Mouse (Mus musculus) stomach, postnatal 0 days (tissue): ENCODE measurements around the gene Nqo2. TPM values are rescaled to one million over a fixed set of nuclear protein-coding genes. Genes with fewer than 3 reads are reported as not detected.

Source experiments
- ATAC-seq: fragments of 200-750 bp; cut with Nextera tagmentation; 2 replicates; pipeline ENCODE4 v1.8.0; 2017; ENCODE audit not compliant: low FRiP score, low TSS enrichment
- DNase-seq: peaks from one replicate; pipeline ENCODE4 v3.0.0-alpha.2; 2016; ENCODE audit warnings: low spot score
- H3K27ac ChIP-seq: fragments of 300-500 bp; sonication (generic); replicated peaks from 2 replicates; pipeline ENCODE4 v1.5.1; 2014; ENCODE audit warnings: mild to moderate bottlenecking, control low read depth
- H3K27me3 ChIP-seq: fragments of 300-500 bp; sonication (generic); 2 replicates; pipeline ENCODE4 v1.6.1; 2014; ENCODE audit warnings: low read length; ENCODE audit not compliant: control insufficient read depth, insufficient read depth
- H3K36me3 ChIP-seq: fragments of 300-500 bp; sonication (generic); 2 replicates; pipeline ENCODE4 v1.6.1; 2014; ENCODE audit warnings: low read length, mixed read lengths; ENCODE audit not compliant: control insufficient read depth, insufficient read depth
- H3K4me1 ChIP-seq: fragments of 300-500 bp; sonication (generic); replicated peaks from 2 replicates; pipeline ENCODE4 v1.6.1; 2014; ENCODE audit warnings: antibody characterized with exemption; ENCODE audit not compliant: control insufficient read depth, insufficient read depth
- H3K4me2 ChIP-seq: fragments of 300-500 bp; sonication (generic); replicated peaks from 2 replicates; pipeline ENCODE4 v1.6.1; 2014; ENCODE audit warnings: low read depth, mild to moderate bottlenecking, control low read depth, moderate library complexity
- H3K4me3 ChIP-seq: fragments of 300-500 bp; sonication (generic); 2 replicates; pipeline ENCODE4 v1.5.1; 2014; ENCODE audit warnings: low read depth, low read length, control low read depth
- H3K9ac ChIP-seq: fragments of 300-500 bp; sonication (generic); 2 replicates; pipeline ENCODE4 v1.6.1; 2014; ENCODE audit warnings: mild to moderate bottlenecking, low read length, control low read depth, mixed read lengths
- H3K9me3 ChIP-seq: fragments of 300-500 bp; sonication (generic); 2 replicates; pipeline ENCODE4 v1.6.1; 2016; ENCODE audit warnings: low read length; ENCODE audit not compliant: control insufficient read depth
- CTCF ChIP-seq: IDR thresholded peaks from 2 replicates; pipeline ENCODE4 v1.5.1; 2016; ENCODE audit warnings: antibody characterized with exemption, low read depth, mild to moderate bottlenecking, moderate library complexity
- EP300 ChIP-seq: optimal IDR thresholded peaks from 2 replicates; pipeline ENCODE3; 2016; ENCODE audit warnings: antibody characterized with exemption
- WGBS: fragments of 180-500 bp; shearing (Covaris S2); extraction: QIAGEN DNeasy Blood & Tissue Kit; methylation state at CpG from one replicate; pipeline ENCODE4 v1.1.7; 2014; 5-methylcytosine and 5-hydroxymethylcytosine counted together
- polyA plus RNA-seq: library from polyadenylated mRNA; unstranded; fragments of >200 nt; fragmentation: Nextera tagmentation; extraction: Ambion mirVana; gene quantifications from 2 replicates; pipeline ENCODE4 v1.2.1, GENCODE M21; 2015

Nqo2 gene
- polyA plus RNA-seq, 1 experiment from 2014 or later: 13.9 TPM

DNA sequence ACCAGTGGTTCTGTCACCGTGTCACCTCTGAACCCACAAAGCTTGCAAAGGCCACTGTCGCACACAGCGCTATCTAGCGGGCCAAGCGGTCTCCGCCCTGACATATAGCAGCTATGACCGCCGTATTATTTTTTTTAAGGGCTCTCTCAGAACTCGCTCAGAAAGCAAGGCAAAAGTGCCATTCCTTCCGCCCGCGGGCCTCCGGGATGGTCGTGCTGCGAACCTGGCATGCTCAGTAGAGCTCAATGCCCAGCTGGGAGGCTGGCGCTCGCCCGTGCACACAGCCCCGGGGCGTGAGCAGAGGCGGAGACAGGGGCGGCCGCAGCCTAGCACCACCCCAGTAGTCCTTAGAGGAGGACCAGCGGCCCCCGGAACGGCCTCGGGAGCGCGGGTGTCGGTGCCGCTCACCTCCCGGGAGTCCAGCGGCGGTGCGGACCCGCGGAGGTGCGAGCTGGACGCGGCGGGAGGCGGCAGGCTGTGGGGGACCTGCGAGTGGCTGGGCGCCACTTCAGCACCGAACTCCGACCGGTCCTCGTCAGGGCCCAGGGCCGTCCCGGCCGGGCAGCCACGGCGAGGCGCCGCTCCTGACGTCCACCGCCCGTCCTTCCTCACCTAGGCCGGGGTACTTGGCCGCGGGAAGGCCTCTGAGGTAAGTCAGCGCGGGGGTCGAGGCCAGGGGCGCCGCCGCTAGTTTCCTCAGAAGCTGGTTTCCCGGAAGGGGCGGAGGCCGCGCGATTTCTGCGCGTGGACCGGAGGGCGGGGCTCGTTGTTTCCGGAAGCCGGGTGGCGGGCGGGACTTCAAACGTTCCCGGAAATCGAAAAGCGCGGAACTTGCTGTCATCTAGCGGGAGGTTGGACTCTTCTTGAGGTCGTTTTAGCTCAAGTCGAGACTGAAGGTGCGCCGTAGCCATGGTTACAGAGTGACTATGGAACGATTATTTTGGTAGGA lies 37.8 kb downstream of the Nqo2 start, which contains the start of the genes Ripk1 and Serpinb6a:
Gene Ripk1, plus strand, starts transcription at position 306 of the 949 bp plus-strand sequence.
Gene Serpinb6a, minus strand, starts transcription at position 737 of the 949 bp plus-strand sequence.
- DNase-seq (peak; percentile 94), ATAC-seq (peak; percentile 99)
- TF ChIP-seq CTCF (peak; percentile 67), EP300 (no peak)
- Histone ChIP-seq H3K9ac (peak within 1 kb of the TSS; percentile 92), H3K9me3 (no peaks in the 10 kb centered on the region), H3K27ac (peak within 1 kb of the TSS; percentile 94), H3K36me3 (no peaks in the 10 kb centered on the region), H3K4me2 (peak within 1 kb of the TSS; percentile 82), H3K4me3 (peak within 1 kb of the TSS; percentile 94), H3K4me1 (no peaks in the 10 kb centered on the region), H3K27me3 (no peaks in the 10 kb centered on the region)
- under 1% methylated on average over 84 of the region's 92 CpGs for WGBS

DNA sequence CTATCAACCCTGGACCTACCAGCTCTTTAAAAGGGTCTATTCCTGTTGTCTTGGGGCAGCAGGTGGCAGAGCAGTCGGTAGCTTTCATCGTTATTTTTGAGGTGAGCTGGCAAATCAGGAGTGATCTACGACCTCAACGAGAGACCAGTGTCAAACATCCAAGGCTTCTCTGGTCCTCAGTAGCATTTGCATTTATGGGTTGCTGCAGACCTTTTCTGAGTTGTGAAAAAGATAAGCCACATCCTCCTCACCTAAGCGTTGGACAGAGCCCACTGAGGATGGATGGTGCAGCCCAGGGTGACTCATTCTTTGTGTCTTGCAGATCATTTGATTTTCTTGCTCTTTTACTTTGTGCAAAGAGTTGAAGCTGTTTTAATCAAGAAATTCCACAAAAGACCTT lies 38.6 kb downstream of the Nqo2 start:
- Histone ChIP-seq H3K4me2 (peak overlapping the region; percentile 82), H3K36me3 (no peaks in the 10 kb centered on the region)

DNA sequence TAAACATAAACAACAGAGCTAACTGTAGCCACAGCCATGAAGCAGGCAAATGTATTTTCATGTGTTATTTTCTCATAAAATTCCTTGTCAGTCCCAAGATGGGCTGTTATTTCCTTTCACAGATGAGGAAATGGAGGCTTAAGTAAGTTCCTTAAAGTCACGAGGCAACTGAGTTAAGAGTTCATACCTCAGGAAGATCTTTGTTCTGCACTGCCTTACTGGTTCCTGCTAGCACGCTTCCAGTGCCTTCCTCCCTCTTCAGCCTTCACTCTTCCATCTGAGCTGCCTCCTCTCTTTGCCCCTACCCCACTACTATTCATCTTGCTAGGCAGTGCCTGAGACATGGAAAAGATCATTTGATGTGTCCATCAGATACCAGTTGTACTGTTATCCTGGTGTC lies 42.7 kb downstream of the Nqo2 start:
- 60% methylated on average over 2 of the region's 2 CpGs for WGBS

More for the DNA sequence above, 38.6 kb downstream of the Nqo2 start:
- no peak for DNase-seq
- Histone ChIP-seq H3K9me3 (no peaks in the 10 kb centered on the region), H3K9ac (peak overlapping the region; percentile 92), H3K4me1 (no peaks in the 10 kb centered on the region), H3K27me3 (no peaks in the 10 kb centered on the region), H3K4me3 (peak overlapping the region; percentile 94), H3K27ac (no peak overlapping the region)
- TF ChIP-seq EP300 (no peak), CTCF (no peak)
- 8% methylated on average over 5 of the region's 5 CpGs for WGBS
- 0 out of 2 replicates have a peak, but pooled peaks have one; percentile 5 for ATAC-seq

DNA sequence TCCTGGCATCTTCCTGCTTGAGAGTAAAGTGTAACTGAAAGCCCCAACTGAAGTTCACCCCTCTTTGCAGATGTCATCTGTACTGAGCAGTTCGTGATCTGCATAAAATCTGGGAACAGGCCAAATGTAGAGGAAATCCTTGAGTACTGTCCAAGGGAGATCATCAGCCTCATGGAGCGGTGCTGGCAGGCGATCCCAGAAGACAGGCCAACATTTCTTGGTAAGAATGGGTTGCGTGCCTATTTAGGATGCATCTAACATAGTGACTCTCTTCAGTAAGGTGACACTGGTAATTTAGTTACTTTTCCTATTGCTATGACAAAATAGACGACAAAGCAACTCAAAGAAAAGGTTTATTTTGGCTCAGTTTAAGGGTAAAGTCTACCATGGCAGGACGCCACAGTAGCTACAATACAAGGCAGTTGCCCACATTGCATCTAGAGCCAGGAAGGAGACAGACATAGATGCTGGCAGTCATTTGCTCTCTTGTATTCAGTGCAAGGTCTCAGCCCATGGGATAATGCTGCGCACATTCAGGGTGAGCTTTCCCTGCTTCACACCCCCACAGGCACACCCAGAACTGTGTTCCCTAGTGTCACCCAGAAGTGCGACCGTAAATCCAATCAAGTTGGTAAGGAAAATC lies 52.6 kb downstream of the Nqo2 start:
- no peak overlapping the region for H3K27ac ChIP-seq
- H3K4me1 ChIP-seq: no peaks in the 10 kb centered on the region
- no peak overlapping the region for H3K4me2 ChIP-seq
- no peaks in the 10 kb centered on the region for H3K27me3 ChIP-seq
- 89% methylated on average over 9 of the region's 9 CpGs for WGBS
- DNase-seq (no peak), ATAC-seq (no peak)
- no peaks in the 10 kb centered on the region for H3K9me3 ChIP-seq
- peaks cover 33% of the 10 kb centered on the region for H3K36me3 ChIP-seq
- no peak overlapping the region for H3K9ac ChIP-seq
- TF ChIP-seq CTCF (no peak), EP300 (no peak)
- no peak overlapping the region for H3K4me3 ChIP-seq

More for the DNA sequence above, 42.7 kb downstream of the Nqo2 start:
- TF ChIP-seq CTCF: no peak
- TF ChIP-seq EP300: no peak
- Histone ChIP-seq H3K4me3 (no peak overlapping the region), H3K27me3 (no peaks in the 10 kb centered on the region), H3K4me2 (no peak overlapping the region), H3K36me3 (peaks cover 3% of the 10 kb centered on the region; the same call in 1 of the 2 replicates), H3K27ac (no peak overlapping the region), H3K9me3 (no peaks in the 10 kb centered on the region), H3K4me1 (no peaks in the 10 kb centered on the region), H3K9ac (no peak overlapping the region)
- ATAC-seq: no peak
- no peak for DNase-seq

DNA sequence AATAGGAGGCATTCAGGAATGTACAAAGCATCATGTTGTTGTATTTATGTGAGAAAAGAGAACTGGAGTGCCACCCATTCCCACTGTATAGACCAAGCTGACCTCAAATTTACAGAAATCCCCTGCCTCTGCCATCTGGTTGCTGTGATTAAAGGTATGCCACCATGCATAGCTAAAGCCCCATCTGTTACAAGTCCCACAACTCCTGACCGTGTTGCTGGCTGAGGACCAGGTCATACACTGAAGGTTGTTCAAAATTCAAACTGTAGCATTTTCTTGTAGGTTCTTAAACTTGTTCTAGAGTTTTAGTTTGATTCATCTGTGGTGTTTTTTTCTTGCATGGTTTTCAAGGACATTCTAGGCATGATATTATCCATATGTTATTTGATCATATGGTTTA lies 54.0 kb downstream of the Nqo2 start:
- Histone ChIP-seq H3K9me3 (no peaks in the 10 kb centered on the region), H3K4me1 (no peaks in the 10 kb centered on the region), H3K9ac (no peak overlapping the region), H3K27ac (no peak overlapping the region), H3K36me3 (peaks cover 32% of the 10 kb centered on the region), H3K4me3 (no peak overlapping the region), H3K27me3 (no peaks in the 10 kb centered on the region), H3K4me2 (no peak overlapping the region)
- ATAC-seq (no peak), DNase-seq (no peak)
- 78% methylated on average over 1 of the region's 1 CpGs for WGBS
- TF ChIP-seq CTCF: no peak
- TF ChIP-seq EP300: no peak
